Mouse (Mus musculus): ENCODE measurements around the gene Scpep1. TPM values are rescaled to one million over a fixed set of nuclear protein-coding genes. Genes with fewer than 3 reads are reported as not detected.
A peak's percentile ranks its signal among the peaks of the same experiment; 100 is the strongest.

Scpep1 gene
- polyA plus RNA-seq, 1 experiment from 2014 or later: 168 TPM

DNA sequence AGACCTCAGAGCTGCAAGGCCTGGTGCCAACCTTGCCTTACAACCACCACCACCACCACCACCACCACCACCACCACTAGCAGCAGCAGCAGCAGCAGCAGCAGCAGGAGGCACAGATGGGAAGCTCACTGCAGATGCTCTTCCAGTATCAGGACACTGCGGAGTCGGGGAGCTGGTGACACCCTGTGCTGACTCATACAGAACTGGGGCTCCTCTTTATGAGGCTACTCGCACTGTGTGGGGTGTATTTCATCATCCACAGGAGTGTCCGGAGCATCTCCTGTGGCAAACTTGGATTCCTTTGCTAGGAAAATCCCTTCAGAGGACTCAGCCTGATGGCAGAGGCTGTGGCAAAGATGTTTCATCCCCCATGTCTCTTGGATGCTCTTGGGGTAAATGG lies 15.6 kb downstream of the Scpep1 start:
- Histone ChIP-seq H3K9ac (ENCODE audit: low read depth, low read length) (no peak overlapping the region), H3K36me3 (ENCODE audit: control insufficient read depth, insufficient read depth, low read length) (peaks cover 17% of the 10 kb centered on the region), H3K9me3 (ENCODE audit: control insufficient read depth, low read length) (no peaks in the 10 kb centered on the region), H3K27ac (ENCODE audit: low read length) (no peak overlapping the region), H3K4me2 (ENCODE audit: low read depth, low read length) (no peak overlapping the region), H3K4me1 (ENCODE audit: control insufficient read depth, insufficient read depth, low read length) (no peaks in the 10 kb centered on the region), H3K4me3 (ENCODE audit: low read length) (no peak overlapping the region), H3K27me3 (replicated peaks; ENCODE audit: control insufficient read depth, insufficient read depth, low read length) (no peaks in the 10 kb centered on the region)
- WGBS: 90% methylated on average over 4 of the region's 4 CpGs
- ATAC-seq: no peak

DNA sequence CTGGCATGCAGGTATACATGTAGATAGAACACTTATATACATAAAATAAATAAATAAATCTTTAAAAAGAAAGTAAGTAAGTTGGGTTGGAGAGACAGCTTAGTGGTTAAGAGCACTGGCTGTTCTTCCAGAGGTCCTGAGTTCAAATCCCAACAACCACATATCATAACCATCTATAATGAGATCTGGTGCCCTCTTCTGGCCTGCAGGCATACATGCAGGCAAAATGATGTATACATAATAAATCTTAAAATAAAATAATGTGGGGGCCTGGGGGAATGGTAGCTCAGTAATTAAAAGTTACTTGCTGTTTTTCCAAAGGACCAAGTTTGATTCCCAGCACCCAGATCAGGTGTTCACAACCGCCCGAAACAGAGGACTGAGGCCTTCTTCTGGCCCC lies 16.5 kb downstream of the Scpep1 start:
- H3K9me3 ChIP-seq (ENCODE audit: control insufficient read depth, low read length): no peaks in the 10 kb centered on the region
- H3K36me3 ChIP-seq (ENCODE audit: control insufficient read depth, insufficient read depth, low read length): peaks cover 15% of the 10 kb centered on the region
- no peak overlapping the region for H3K4me2 ChIP-seq (ENCODE audit: low read depth, low read length)
- no peaks in the 10 kb centered on the region for H3K27me3 ChIP-seq (replicated peaks; ENCODE audit: control insufficient read depth, insufficient read depth, low read length)
- no peak overlapping the region for H3K4me3 ChIP-seq (ENCODE audit: low read length)
- no peak for ATAC-seq
- no peak overlapping the region for H3K27ac ChIP-seq (ENCODE audit: low read length)
- WGBS: 96% methylated on average over 2 of the region's 2 CpGs
- no peaks in the 10 kb centered on the region for H3K4me1 ChIP-seq (ENCODE audit: control insufficient read depth, insufficient read depth, low read length)
- no peak overlapping the region for H3K9ac ChIP-seq (ENCODE audit: low read depth, low read length)

DNA sequence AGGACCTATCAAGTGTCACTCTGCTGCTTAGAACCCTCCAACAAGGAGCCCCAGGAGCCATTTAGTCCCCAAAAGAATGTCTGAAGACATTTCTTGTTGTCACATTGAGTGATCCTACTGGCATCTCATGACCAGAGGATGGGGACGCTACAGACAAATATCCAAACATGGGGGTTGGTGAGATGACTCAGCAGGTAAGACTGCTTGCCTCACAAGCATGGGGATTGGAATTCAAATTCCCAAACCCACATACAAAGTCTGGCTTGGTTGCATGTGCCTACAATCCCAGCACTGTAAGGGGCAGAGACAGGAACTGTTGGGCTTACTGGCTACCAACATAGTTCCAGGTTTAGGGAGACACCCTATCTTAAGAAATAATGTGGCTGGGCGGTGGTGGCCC lies 17.4 kb downstream of the Scpep1 start:
- Histone ChIP-seq H3K27me3 (replicated peaks; ENCODE audit: control insufficient read depth, insufficient read depth, low read length) (no peaks in the 10 kb centered on the region), H3K36me3 (ENCODE audit: control insufficient read depth, insufficient read depth, low read length) (peaks cover 15% of the 10 kb centered on the region), H3K4me1 (ENCODE audit: control insufficient read depth, insufficient read depth, low read length) (no peaks in the 10 kb centered on the region), H3K27ac (ENCODE audit: low read length) (no peak overlapping the region), H3K4me2 (ENCODE audit: low read depth, low read length) (no peak overlapping the region), H3K4me3 (ENCODE audit: low read length) (no peak overlapping the region), H3K9me3 (ENCODE audit: control insufficient read depth, low read length) (no peaks in the 10 kb centered on the region), H3K9ac (ENCODE audit: low read depth, low read length) (no peak overlapping the region)
- no peak for ATAC-seq
- 91% methylated on average over 2 of the region's 2 CpGs for WGBS

DNA sequence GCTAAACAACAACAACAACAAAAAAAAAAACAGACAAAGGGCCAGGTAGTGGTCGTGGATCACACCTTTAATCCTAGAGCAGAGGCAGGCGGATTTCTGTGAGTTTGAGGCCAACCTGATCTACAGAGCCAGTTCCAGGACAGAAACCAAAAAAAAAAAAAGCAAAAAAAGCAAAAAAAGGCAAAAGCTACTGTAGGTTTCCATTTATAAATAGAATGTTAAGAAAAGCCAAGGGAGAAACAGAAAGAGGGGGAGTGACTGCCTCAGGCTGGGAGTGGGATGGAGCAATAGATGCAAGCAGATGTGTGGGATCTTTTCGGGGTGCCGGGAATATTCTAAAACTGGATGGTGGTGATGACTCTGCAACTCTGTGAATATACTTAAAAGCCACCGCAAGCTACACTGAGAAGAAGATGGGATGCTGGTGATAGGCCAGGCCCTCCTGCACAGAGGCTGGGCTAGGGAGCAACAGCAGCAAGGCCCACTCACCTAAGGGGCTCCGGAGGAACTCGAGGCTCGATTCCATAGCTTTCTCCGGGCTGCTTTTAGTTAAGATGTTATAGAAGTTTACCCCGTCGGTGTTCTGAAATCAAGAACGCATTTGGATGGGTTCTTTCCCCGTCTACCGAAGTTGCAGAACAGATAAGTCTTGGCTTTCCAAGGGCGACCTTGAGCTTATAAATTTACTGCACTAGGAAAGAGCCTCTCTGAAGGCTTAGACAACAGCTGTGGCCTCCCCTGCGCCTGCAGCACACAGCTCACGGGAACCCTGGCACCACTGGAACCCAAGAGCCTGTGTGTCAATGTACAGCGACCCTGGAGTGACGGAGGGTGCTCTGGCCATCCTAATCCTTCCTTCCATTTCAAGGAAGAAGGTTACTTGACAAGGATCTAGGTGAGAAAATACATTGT lies 20.9 kb downstream of the Scpep1 start:
- Histone ChIP-seq H3K9ac (ENCODE audit: low read depth, low read length) (no peak overlapping the region), H3K9me3 (ENCODE audit: control insufficient read depth, low read length) (no peaks in the 10 kb centered on the region), H3K4me1 (ENCODE audit: control insufficient read depth, insufficient read depth, low read length) (no peaks in the 10 kb centered on the region), H3K27me3 (replicated peaks; ENCODE audit: control insufficient read depth, insufficient read depth, low read length) (no peaks in the 10 kb centered on the region), H3K36me3 (ENCODE audit: control insufficient read depth, insufficient read depth, low read length) (peaks cover 4% of the 10 kb centered on the region), H3K4me2 (ENCODE audit: low read depth, low read length) (no peak overlapping the region), H3K27ac (ENCODE audit: low read length) (no peak overlapping the region), H3K4me3 (ENCODE audit: low read length) (no peak overlapping the region)
- WGBS: 93% methylated on average over 19 of the region's 19 CpGs
- no peak for ATAC-seq

DNA sequence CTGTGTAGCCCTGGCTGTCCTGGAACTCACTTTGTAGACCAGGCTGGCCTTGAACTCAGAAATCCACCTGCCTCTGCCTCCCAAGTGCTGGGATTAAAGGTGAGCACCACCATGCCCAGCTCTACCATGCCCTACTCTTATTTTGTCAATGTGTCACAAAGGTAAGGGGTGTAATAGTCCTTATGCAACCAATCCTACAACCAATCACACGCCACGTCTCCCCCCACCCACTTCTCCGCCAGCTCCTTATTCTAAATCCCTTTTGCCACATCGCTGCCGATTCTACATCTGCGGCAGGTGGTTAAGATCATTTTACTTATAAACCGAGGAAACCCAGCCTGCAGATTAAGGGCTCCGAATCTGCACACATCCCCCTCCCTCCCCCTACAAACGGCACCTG lies 22.2 kb downstream of the Scpep1 start:
- Histone ChIP-seq H3K27ac (ENCODE audit: low read length) (no peak overlapping the region), H3K4me1 (ENCODE audit: control insufficient read depth, insufficient read depth, low read length) (no peaks in the 10 kb centered on the region), H3K4me2 (ENCODE audit: low read depth, low read length) (no peak overlapping the region), H3K36me3 (ENCODE audit: control insufficient read depth, insufficient read depth, low read length) (peaks cover 4% of the 10 kb centered on the region), H3K27me3 (replicated peaks; ENCODE audit: control insufficient read depth, insufficient read depth, low read length) (no peaks in the 10 kb centered on the region), H3K4me3 (ENCODE audit: low read length) (no peak overlapping the region), H3K9me3 (ENCODE audit: control insufficient read depth, low read length) (no peaks in the 10 kb centered on the region), H3K9ac (ENCODE audit: low read depth, low read length) (no peak overlapping the region)
- 93% methylated on average over 9 of the region's 9 CpGs for WGBS
- no peak for ATAC-seq

DNA sequence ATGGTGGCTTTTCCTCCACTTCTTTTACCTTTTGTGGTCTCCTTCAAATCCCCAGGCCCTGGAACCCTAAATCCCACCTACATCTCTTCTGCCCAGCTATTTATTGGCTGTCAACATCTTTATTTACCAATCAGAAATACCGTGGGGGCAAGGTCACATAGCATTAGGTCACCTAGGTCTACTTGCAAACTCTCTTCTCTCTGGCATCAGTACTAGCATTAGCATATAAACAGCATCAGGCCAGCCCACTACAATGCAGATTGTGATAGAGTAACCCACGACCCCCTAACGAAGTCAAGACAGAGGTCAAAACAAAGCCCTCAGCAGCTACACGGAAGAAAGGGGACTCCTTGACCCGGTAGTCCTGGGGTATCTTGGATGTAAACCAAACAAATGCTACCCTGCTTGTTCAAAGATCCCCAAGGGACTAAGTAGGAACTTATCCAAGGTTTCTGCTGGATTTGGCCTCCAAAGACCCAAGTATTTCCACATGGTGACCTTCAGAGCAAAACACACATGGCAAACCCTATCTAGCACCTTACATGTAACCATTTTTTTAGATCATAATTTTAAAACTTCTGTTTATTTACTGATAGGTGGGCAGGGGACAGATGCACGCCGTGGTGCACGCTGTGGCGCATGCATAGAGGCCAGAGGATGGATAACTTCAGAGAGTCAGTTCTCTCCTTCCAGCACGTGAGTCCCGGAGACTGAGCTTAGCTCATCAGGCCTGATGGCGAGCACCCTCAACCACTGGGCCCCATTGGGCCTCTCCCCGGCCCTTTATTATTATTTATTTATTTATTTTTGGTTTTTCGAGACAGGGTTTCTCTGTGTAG lies 23.4 kb downstream of the Scpep1 start:
- Histone ChIP-seq H3K27ac (ENCODE audit: low read length) (no peak overlapping the region), H3K9me3 (ENCODE audit: control insufficient read depth, low read length) (no peaks in the 10 kb centered on the region), H3K4me2 (ENCODE audit: low read depth, low read length) (no peak overlapping the region), H3K36me3 (ENCODE audit: control insufficient read depth, insufficient read depth, low read length) (no peaks in the 10 kb centered on the region; the same call in none of the 2 replicates), H3K4me3 (ENCODE audit: low read length) (no peak overlapping the region), H3K4me1 (ENCODE audit: control insufficient read depth, insufficient read depth, low read length) (no peaks in the 10 kb centered on the region), H3K9ac (ENCODE audit: low read depth, low read length) (no peak overlapping the region), H3K27me3 (replicated peaks; ENCODE audit: control insufficient read depth, insufficient read depth, low read length) (no peaks in the 10 kb centered on the region)
- no peak for ATAC-seq
- 80% methylated on average over 14 of the region's 14 CpGs for WGBS

DNA sequence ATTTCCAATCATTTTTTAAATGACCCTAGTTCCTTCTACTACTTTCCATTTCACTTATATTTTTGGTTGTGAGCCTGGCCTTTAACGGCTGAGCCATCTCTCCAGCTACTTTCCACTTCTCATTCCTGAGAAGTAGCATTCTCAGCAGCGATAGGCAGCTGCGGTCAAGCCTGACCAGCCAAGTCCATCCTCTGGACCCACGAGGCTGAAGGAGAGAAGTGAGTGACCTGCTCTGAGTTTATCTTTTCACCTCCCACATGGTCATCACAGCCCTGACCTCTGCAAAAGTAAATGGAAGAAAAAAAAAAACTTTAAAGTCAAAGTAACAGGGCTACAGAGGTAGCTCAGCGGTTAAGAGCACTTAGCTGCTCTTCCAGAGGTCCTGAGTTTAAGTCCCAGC lies 28.7 kb downstream of the Scpep1 start:
- H3K4me3 ChIP-seq (ENCODE audit: low read length): no peak overlapping the region
- H3K4me1 ChIP-seq (ENCODE audit: control insufficient read depth, insufficient read depth, low read length): no peaks in the 10 kb centered on the region
- 88% methylated on average over 5 of the region's 5 CpGs for WGBS
- no peaks in the 10 kb centered on the region for H3K9me3 ChIP-seq (ENCODE audit: control insufficient read depth, low read length)
- H3K27me3 ChIP-seq (replicated peaks; ENCODE audit: control insufficient read depth, insufficient read depth, low read length): no peaks in the 10 kb centered on the region
- H3K36me3 ChIP-seq (ENCODE audit: control insufficient read depth, insufficient read depth, low read length): peaks cover 9% of the 10 kb centered on the region
- H3K9ac ChIP-seq (ENCODE audit: low read depth, low read length): no peak overlapping the region
- ATAC-seq: no peak
- H3K27ac ChIP-seq (ENCODE audit: low read length): no peak overlapping the region
- H3K4me2 ChIP-seq (ENCODE audit: low read depth, low read length): no peak overlapping the region

DNA sequence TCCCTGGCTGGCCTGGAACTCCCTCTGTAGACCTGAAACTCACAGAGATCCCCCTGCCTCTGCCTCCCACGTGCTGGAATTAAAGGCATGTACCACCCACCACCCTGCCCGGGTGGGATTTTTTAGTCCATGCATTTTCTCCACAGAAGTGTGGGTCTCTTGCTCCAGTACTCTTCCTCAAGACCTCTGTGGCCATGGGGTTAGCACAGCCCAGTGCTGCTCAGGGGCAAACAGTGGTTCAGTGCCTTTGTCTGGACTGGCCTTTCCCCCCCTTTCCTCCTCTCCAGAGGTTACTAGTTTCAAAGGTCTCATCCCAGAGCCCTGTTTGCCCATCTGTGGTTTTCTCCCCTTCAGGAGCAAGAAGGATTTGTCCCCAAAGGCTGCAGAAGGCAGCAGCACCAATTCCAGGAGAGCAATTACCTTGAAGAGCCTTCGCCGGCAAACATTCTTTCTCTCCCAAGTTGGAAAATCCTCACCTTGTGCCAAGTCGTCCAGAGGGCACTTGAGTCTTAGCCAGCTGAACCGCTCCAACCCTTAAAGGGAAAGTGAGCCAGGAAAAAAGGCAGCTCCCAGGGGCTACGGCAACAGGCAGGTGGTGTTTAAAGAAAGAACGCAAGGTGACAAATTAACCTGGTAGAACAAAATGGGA lies 45.8 kb downstream of the Scpep1 start:
- WGBS: 84% methylated on average over 8 of the region's 8 CpGs
- H3K9me3 ChIP-seq (ENCODE audit: control insufficient read depth, low read length): no peaks in the 10 kb centered on the region
- no peaks in the 10 kb centered on the region for H3K4me1 ChIP-seq (ENCODE audit: control insufficient read depth, insufficient read depth, low read length)
- H3K27ac ChIP-seq (ENCODE audit: low read length): no peak overlapping the region
- no peaks in the 10 kb centered on the region for H3K27me3 ChIP-seq (replicated peaks; ENCODE audit: control insufficient read depth, insufficient read depth, low read length)
- H3K4me3 ChIP-seq (ENCODE audit: low read length): no peak overlapping the region
- no peak for ATAC-seq
- H3K36me3 ChIP-seq (ENCODE audit: control insufficient read depth, insufficient read depth, low read length): no peaks in the 10 kb centered on the region
- H3K9ac ChIP-seq (ENCODE audit: low read depth, low read length): no peak overlapping the region
- H3K4me2 ChIP-seq (ENCODE audit: low read depth, low read length): no peak overlapping the region

DNA sequence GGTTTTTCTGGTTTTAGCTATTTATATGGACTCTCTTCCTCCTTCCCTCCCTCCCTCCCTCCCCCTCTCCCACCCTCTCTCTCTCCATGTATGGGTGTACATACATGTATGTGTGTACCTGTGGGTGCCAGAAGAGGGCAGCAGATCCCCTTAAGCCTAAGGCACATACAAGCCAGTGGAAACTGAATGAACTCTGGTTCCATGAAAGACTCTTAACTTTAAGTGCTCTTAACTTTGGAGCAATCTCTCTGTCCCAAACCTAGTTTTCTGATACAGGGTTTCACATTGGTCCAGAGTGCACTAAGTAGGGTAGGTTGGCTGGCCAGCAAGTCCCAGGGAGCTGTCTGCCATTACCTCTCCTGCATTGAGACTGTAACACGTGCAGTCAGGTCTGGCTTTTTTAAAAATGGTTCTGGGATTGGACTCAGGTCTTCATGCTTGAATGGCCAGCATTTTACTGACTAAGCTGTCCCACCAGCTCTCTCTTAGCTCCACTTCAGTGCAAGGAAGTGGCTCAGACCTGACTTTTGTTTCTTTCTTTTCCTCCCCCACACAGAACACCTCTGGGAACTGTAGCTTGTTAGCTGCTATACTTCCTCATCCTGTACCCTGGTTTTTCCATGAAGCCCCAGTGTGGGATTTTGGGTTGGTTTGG lies 46.6 kb downstream of the Scpep1 start:
- no peak overlapping the region for H3K9ac ChIP-seq (ENCODE audit: low read depth, low read length)
- 0 out of 2 replicates have a peak, but pooled peaks have one; percentile 40 for ATAC-seq
- H3K4me1 ChIP-seq (ENCODE audit: control insufficient read depth, insufficient read depth, low read length): no peaks in the 10 kb centered on the region
- H3K36me3 ChIP-seq (ENCODE audit: control insufficient read depth, insufficient read depth, low read length): no peaks in the 10 kb centered on the region
- H3K4me3 ChIP-seq (ENCODE audit: low read length): no peak overlapping the region
- 94% methylated on average over 1 of the region's 1 CpGs for WGBS
- no peaks in the 10 kb centered on the region for H3K9me3 ChIP-seq (ENCODE audit: control insufficient read depth, low read length)
- H3K27me3 ChIP-seq (replicated peaks; ENCODE audit: control insufficient read depth, insufficient read depth, low read length): no peaks in the 10 kb centered on the region
- no peak overlapping the region for H3K4me2 ChIP-seq (ENCODE audit: low read depth, low read length)
- H3K27ac ChIP-seq (ENCODE audit: low read length): no peak overlapping the region

Measured in intestine, embryonic 16.5 days (tissue).